11 mouse cellular contexts compared by ENCODE assay signal in genomic region chr8:117069708-117070107, GRCm38 (mm10). TPM values are rescaled to one million over a fixed set of nuclear protein-coding genes. Genes with fewer than 3 reads are reported as not detected.
A peak's percentile ranks its signal among the peaks of the same experiment; 100 is the strongest.
DNase-seq lines count a peak whose midpoint lies in the region; ATAC-seq and TF ChIP-seq lines count a peak whose summit lies in the region.
"Had no signal": no experiment of that assay in that cellular context is flagged by ENCODE, and none has a peak within 500 bp of the region (broad histone marks: within the 10 kb centered on the region; RNA-seq: fewer than 3 reads in every experiment).

No protein-coding gene starts in this region.

- no peak for ATAC-seq in hindbrain, postnatal 0 days
- ATAC-seq in hindbrain, embryonic 12.5 days (ENCODE audit: low FRiP score), result no peak

- no peak for TF ChIP-seq POLR2A in bone marrow macrophage, adult 2 months (IDR thresholded peaks at IDR 0.05; ENCODE audit: borderline replicate concordance, low read depth, low read length)

- no peak overlapping the region for H3K4me3 ChIP-seq in hindbrain, postnatal 0 days (ENCODE audit: low read length)
- H3K4me3 ChIP-seq in hindbrain, embryonic 12.5 days, result no peak overlapping the region
- no peak overlapping the region for H3K4me3 ChIP-seq in bone marrow macrophage, adult 2 months (ENCODE audit: insufficient read depth, low read length)
- H3K4me3 ChIP-seq: embryonic facial prominence, embryonic 15.5 days; heart, embryonic 13.5 days had no signal

- no peaks in the 10 kb centered on the region for H3K4me1 ChIP-seq in hindbrain, postnatal 0 days (ENCODE audit: insufficient read depth, low read length)
- no peaks in the 10 kb centered on the region for H3K4me1 ChIP-seq in hindbrain, embryonic 12.5 days
- H3K4me1 ChIP-seq in bone marrow macrophage, adult 2 months (ENCODE audit: control insufficient read depth, insufficient read depth, low read length), result peaks cover 42% of the 10 kb centered on the region
- H3K4me1 ChIP-seq: embryonic facial prominence, embryonic 15.5 days had no signal

- peak; percentile 63 for TF ChIP-seq CTCF in hindbrain, postnatal 0 days (IDR thresholded peaks at IDR 0.05; ENCODE audit: low read depth)
- 0 out of 2 replicates have a peak, but pooled peaks have one; percentile 54 for TF ChIP-seq CTCF in bone marrow macrophage, adult 2 months (IDR thresholded peaks at IDR 0.05; ENCODE audit: low read depth, low read length)

- no peaks in the 10 kb centered on the region for H3K27me3 ChIP-seq in hindbrain, postnatal 0 days (ENCODE audit: insufficient read depth, low read length)
- no peaks in the 10 kb centered on the region for H3K27me3 ChIP-seq in hindbrain, embryonic 12.5 days
- H3K27me3 ChIP-seq in splenic B cell, adult 2 months (ENCODE audit: control insufficient read depth, insufficient read depth, low read length, poor library complexity, severe bottlenecking), result no peaks in the 10 kb centered on the region
- H3K27me3 ChIP-seq: embryonic facial prominence, embryonic 15.5 days had no signal

- peak; percentile 64 for DNase-seq in hindbrain, postnatal 0 days (ENCODE audit: low spot score)
- peak; percentile 17 to 20 for DNase-seq in right cerebral cortex, adult 2 months (ENCODE audit: low spot score in 2 of 2)
- no peak for DNase-seq in right cerebral cortex, postnatal 36 days (ENCODE audit: low spot score in 2 of 2)
- DNase-seq in splenic B cell, adult 2 months (ENCODE audit: low read depth, low spot score), result peak; percentile 47
- no peak for DNase-seq in thymus, adult 18-20 months
- DNase-seq: right cerebral cortex, adult 18-20 months had no signal

- no peaks in the 10 kb centered on the region for H3K36me3 ChIP-seq in hindbrain, postnatal 0 days (ENCODE audit: insufficient read depth, low read length)
- H3K36me3 ChIP-seq in hindbrain, embryonic 12.5 days, result no peaks in the 10 kb centered on the region
- H3K36me3 ChIP-seq in splenic B cell, adult 2 months (ENCODE audit: control insufficient read depth, insufficient read depth, low read length, poor library complexity, severe bottlenecking), result no peaks in the 10 kb centered on the region
- H3K36me3 ChIP-seq: embryonic facial prominence, embryonic 15.5 days; heart, embryonic 13.5 days had no signal

- WGBS in hindbrain, postnatal 0 days, result 89% methylated on average over 1 of the region's 1 CpGs
- 82% methylated on average over 1 of the region's 1 CpGs for WGBS in hindbrain, embryonic 12.5 days

- H3K4me2 ChIP-seq in hindbrain, postnatal 0 days (ENCODE audit: low read depth, low read length), result no peak overlapping the region
- H3K4me2 ChIP-seq in hindbrain, embryonic 12.5 days (replicated peaks), result no peak overlapping the region
- H3K4me2 ChIP-seq: embryonic facial prominence, embryonic 15.5 days; heart, embryonic 13.5 days had no signal

- no peaks in the 10 kb centered on the region for H3K9me3 ChIP-seq in hindbrain, postnatal 0 days (ENCODE audit: low read length)
- no peaks in the 10 kb centered on the region for H3K9me3 ChIP-seq in hindbrain, embryonic 12.5 days (replicated peaks)
- H3K9me3 ChIP-seq: embryonic facial prominence, embryonic 15.5 days; heart, embryonic 13.5 days had no signal

- no peak overlapping the region for H3K9ac ChIP-seq in hindbrain, postnatal 0 days (replicated peaks; ENCODE audit: low read length)
- H3K9ac ChIP-seq in hindbrain, embryonic 12.5 days, result no peak overlapping the region
- H3K9ac ChIP-seq: embryonic facial prominence, embryonic 15.5 days; heart, embryonic 13.5 days had no signal

- H3K27ac ChIP-seq in hindbrain, postnatal 0 days, result no peak overlapping the region
- no peak overlapping the region for H3K27ac ChIP-seq in hindbrain, embryonic 12.5 days
- no peak overlapping the region for H3K27ac ChIP-seq in bone marrow macrophage, adult 2 months (ENCODE audit: insufficient read depth, low read depth, low read length)
- H3K27ac ChIP-seq: embryonic facial prominence, embryonic 15.5 days; heart, embryonic 13.5 days had no signal

RNA-seq across cellular contexts. Expression of gene Pkd1l2, which starts 12.5 kb away (rescaled TPM):
- total RNA-seq in hindbrain, postnatal 0 days (2014; rRNA removed), result 0.22 and 2.0 TPM in 2 replicates
- 0.05 and 0.06 TPM in 2 replicates for polyA plus RNA-seq in hindbrain, postnatal 0 days (2015; fragmentation: Nextera tagmentation; extraction: Ambion mirVana)
- polyA plus RNA-seq in hindbrain, embryonic 12.5 days (2016; fragmentation: Nextera tagmentation; extraction: Ambion mirVana), result not detected in 2 replicates
- polyA plus RNA-seq in bone marrow macrophage, adult 2 months (2012; ENCODE audit: insufficient read depth, insufficient read length, missing spikeins), result 0.87 and 1.2 TPM in 2 replicates
- polyA plus RNA-seq: heart, embryonic 13.5 days had no signal

RNA-seq across cellular contexts. Expression of gene Bco1, which starts 25.9 kb away (rescaled TPM):
- total RNA-seq in hindbrain, postnatal 0 days (2014; rRNA removed), result 0.11 and 0.21 TPM in 2 replicates
- 0.32 and 0.39 TPM in 2 replicates for polyA plus RNA-seq in hindbrain, postnatal 0 days (2015; fragmentation: Nextera tagmentation; extraction: Ambion mirVana)
- polyA plus RNA-seq in hindbrain, embryonic 12.5 days (2016; fragmentation: Nextera tagmentation; extraction: Ambion mirVana), result 0.17 and 0.33 TPM in 2 replicates
- not detected in 2 replicates for polyA plus RNA-seq in bone marrow macrophage, adult 2 months (2012; ENCODE audit: insufficient read depth, insufficient read length, missing spikeins)
- total RNA-seq: layer of hippocampus, postnatal 25 days had no signal

Comparison
In these comparisons a context has a peak if more than half of its experiments do, and no peak if none do; other contexts are left out.
1. DNase-seq: peak in hindbrain, postnatal 0 days (single experiment), right cerebral cortex, adult 2 months (2 of 2) and splenic B cell, adult 2 months (single experiment); none in right cerebral cortex, postnatal 36 days (0 of 2) and thymus, adult 18-20 months (0 of 2).